Mouse (Mus musculus): ENCODE measurements at regions not wholly inside any gene's neighbourhood (a gene's known extent, or its start where the extent isn't known, plus 50 kb on each side); places are given as distances from the start of the nearest gene placed in this dataset.

GRCm38 (mm10) chr8:34447880-34448830, 336.6 kb upstream of the Gm10131 start:
- no peak for DNase-seq

- DNase-seq, result no peak
Measured at GRCm38 (mm10) chr8:34442688-34443087, 331.2 kb upstream of the Gm10131 start.

- no peak for DNase-seq
Measured at GRCm38 (mm10) chr8:34441756-34442155, 330.2 kb upstream of the Gm10131 start.

- DNase-seq, result no peak
Measured at GRCm38 (mm10) chr8:34440771-34441170, 329.2 kb upstream of the Gm10131 start.

GRCm38 (mm10) chr8:34438771-34439170, 327.2 kb upstream of the Gm10131 start:
- no peak for DNase-seq

- no peak for DNase-seq
Measured at GRCm38 (mm10) chr8:34431985-34432384, 320.4 kb upstream of the Gm10131 start.

- no peak for DNase-seq
Measured at GRCm38 (mm10) chr8:34429231-34429630, 317.7 kb upstream of the Gm10131 start.

- DNase-seq, result no peak
Measured at GRCm38 (mm10) chr8:34401571-34401970, 290.0 kb upstream of the Gm10131 start.

GRCm38 (mm10) chr8:34398914-34399813, 287.6 kb upstream of the Gm10131 start:
- DNase-seq, result no peak

- no peak for DNase-seq
Measured at GRCm38 (mm10) chr8:34397583-34398411, 286.3 kb upstream of the Gm10131 start.

- no peak for DNase-seq
Measured at GRCm38 (mm10) chr8:34397225-34397582, 285.7 kb upstream of the Gm10131 start.

- DNase-seq, result no peak
Measured at GRCm38 (mm10) chr8:34392981-34393828, 281.7 kb upstream of the Gm10131 start.

GRCm38 (mm10) chr8:34392208-34392980, 280.9 kb upstream of the Gm10131 start:
- DNase-seq, result no peak

GRCm38 (mm10) chr8:34385806-34386439, 274.4 kb upstream of the Gm10131 start:
- DNase-seq, result no peak

GRCm38 (mm10) chr8:34380615-34381014, 269.1 kb upstream of the Gm10131 start:
- no peak for DNase-seq

- DNase-seq, result no peak
Measured at GRCm38 (mm10) chr8:34377154-34377553, 265.6 kb upstream of the Gm10131 start.

GRCm38 (mm10) chr8:34374242-34374641, 262.7 kb upstream of the Gm10131 start:
- no peak for DNase-seq

GRCm38 (mm10) chr8:34372666-34372980, 261.1 kb upstream of the Gm10131 start:
- no peak for DNase-seq

GRCm38 (mm10) chr8:34371973-34372665, 260.6 kb upstream of the Gm10131 start:
- DNase-seq, result no peak

GRCm38 (mm10) chr8:34371391-34371790, 259.9 kb upstream of the Gm10131 start:
- DNase-seq, result no peak
